Mouse (Mus musculus): ENCODE data around the gene Otub1. TPM values are rescaled to one million over a fixed set of nuclear protein-coding genes. Genes with fewer than 3 reads are reported as not detected.

The Otub1 gene
- polyA plus RNA-seq, 1 experiment from 2014 or later, result 221 TPM

DNA sequence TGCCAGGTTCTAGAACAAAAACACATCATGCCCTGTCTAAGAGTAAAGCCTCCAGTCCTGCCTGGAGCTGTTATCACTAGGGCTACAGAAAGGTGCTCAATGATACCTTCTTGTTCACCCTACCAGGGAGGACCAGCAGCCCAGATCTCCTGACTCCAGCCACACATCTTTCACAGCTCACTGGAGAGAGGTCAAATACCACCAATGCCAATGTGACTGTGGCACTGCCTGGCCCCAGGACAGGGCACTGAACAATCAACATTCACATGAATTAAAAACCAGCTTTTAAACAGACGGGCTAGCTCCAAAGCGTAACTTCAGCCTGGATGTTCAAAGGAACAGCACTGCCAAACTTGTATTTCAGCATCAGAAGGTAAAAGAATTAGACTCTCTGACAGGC, 29.9 kb upstream of the Otub1 start:
- TF ChIP-seq CTCF (IDR thresholded peaks at IDR 0.05; ENCODE audit: low read depth), result no peak
- Histone ChIP-seq H3K9me3 (ENCODE audit: low read depth, low read length) (no peaks in the 10 kb centered on the region), H3K4me1 (ENCODE audit: insufficient read depth) (peaks cover 5% of the 10 kb centered on the region), H3K4me2 (no peak overlapping the region), H3K9ac (no peak overlapping the region), H3K27ac (ENCODE audit: low read depth) (no peak overlapping the region), H3K27me3 (ENCODE audit: insufficient read depth, low read length) (no peaks in the 10 kb centered on the region), H3K36me3 (ENCODE audit: insufficient read depth) (peaks cover 48% of the 10 kb centered on the region), H3K4me3 (ENCODE audit: low read depth, low read length) (no peak overlapping the region)
- ATAC-seq (ENCODE audit: insufficient read depth) (no peak), DNase-seq (no peak)
- 94% methylated on average over 2 of the region's 2 CpGs for WGBS

DNA sequence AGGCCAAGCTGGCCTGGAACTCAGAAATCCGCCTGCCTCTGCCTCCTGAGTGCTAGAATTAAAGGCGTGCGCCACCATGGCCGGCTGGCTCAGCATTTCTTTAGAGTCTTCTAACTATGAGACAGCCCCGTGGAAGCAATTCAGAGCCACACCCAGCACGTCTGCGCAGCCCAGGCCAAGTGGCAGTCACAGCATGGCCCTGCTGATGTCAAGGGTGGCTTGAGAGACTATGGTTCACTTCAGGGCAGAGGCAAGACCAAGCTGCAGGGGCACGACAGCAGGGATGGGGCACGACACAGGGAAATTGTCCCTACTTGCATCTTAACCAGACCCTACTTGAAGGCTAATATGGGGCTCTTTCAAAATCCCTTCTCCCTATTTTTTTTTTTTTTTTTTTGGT, 29.3 kb upstream of the Otub1 start:
- H3K4me1 ChIP-seq (ENCODE audit: insufficient read depth), result peaks cover 5% of the 10 kb centered on the region
- TF ChIP-seq CTCF (IDR thresholded peaks at IDR 0.05; ENCODE audit: low read depth), result no peak
- no peak overlapping the region for H3K27ac ChIP-seq (ENCODE audit: low read depth)
- H3K4me3 ChIP-seq (ENCODE audit: low read depth, low read length), result no peak overlapping the region
- ATAC-seq (ENCODE audit: insufficient read depth) (no peak), DNase-seq (no peak)
- H3K9ac ChIP-seq, result no peak overlapping the region
- no peaks in the 10 kb centered on the region for H3K27me3 ChIP-seq (ENCODE audit: insufficient read depth, low read length)
- 92% methylated on average over 9 of the region's 9 CpGs for WGBS
- no peak overlapping the region for H3K4me2 ChIP-seq
- no peaks in the 10 kb centered on the region for H3K9me3 ChIP-seq (ENCODE audit: low read depth, low read length)
- H3K36me3 ChIP-seq (ENCODE audit: insufficient read depth), result peaks cover 53% of the 10 kb centered on the region

DNA sequence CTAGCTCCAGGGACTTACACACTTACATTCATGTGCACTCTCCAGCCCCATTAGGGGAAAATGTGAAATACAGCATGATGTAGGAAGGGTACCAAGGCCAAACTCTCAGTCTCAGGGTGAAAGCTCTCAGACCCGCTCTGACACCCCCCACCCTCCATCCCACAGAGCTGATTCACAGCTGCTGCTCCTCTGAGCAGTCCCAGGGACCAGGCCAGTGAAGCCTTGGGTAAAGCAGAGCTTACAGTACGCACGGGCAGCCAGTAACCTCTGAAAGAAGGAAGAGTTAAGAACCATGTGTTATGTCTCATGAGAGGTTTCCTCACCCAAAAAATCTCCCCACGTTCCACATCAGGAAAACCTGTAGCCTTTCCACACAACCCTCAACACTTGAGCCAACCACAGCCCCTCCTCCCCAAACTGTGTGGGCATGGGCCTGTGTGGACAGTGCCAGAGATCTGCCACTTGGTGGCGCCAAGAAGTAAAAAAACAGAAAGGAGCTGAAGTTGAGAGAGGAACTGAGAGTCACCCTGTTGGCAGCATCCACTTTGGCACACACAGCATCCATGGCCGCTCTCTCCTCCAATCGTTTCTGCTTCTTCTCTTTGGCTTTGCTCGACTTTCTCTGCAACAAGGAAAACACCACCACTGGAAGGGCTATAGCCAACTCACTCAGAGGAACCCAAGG, 28.6 kb upstream of the Otub1 start:
- no peaks in the 10 kb centered on the region for H3K9me3 ChIP-seq (ENCODE audit: low read depth, low read length)
- no peak overlapping the region for H3K27ac ChIP-seq (ENCODE audit: low read depth)
- H3K9ac ChIP-seq, result no peak overlapping the region
- ATAC-seq (ENCODE audit: insufficient read depth) (peak; percentile 86), DNase-seq (peak; percentile 87)
- WGBS, result 58% methylated on average over 8 of the region's 8 CpGs
- no peaks in the 10 kb centered on the region for H3K27me3 ChIP-seq (ENCODE audit: insufficient read depth, low read length)
- no peak overlapping the region for H3K4me2 ChIP-seq
- peaks cover 61% of the 10 kb centered on the region for H3K36me3 ChIP-seq (ENCODE audit: insufficient read depth)
- H3K4me1 ChIP-seq (ENCODE audit: insufficient read depth), result no peaks in the 10 kb centered on the region; the same call in 1 of the 2 replicates
- peak; percentile 89 for TF ChIP-seq CTCF (IDR thresholded peaks at IDR 0.05; ENCODE audit: low read depth)
- no peak overlapping the region for H3K4me3 ChIP-seq (ENCODE audit: low read depth, low read length)

DNA sequence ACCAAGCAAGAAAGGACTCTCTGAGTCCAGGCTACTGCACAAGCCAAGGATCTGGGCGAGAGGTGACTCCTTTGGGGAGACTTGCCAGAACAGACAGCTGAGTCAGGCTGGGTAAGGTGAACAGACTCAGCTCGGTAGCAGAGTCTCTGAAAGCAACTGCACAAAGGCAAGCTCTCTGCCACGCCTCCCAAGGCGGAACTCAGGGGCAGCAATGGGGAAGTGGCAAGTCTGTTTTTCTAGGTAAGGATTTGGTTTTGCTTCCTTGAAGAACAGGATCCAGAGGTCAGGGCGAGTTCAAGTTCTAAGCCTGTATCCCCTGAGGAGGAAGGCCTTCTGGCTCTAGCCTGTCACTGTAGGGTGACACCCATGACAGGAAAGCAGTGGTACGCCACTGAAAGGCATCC, 20.4 kb upstream of the Otub1 start:
- Histone ChIP-seq H3K4me1 (ENCODE audit: insufficient read depth) (no peaks in the 10 kb centered on the region), H3K4me2 (no peak overlapping the region), H3K9ac (peak overlapping the region; percentile 5; the same call in 1 of the 2 replicates), H3K27ac (ENCODE audit: low read depth) (no peak overlapping the region), H3K4me3 (ENCODE audit: low read depth, low read length) (no peak overlapping the region), H3K27me3 (ENCODE audit: insufficient read depth, low read length) (no peaks in the 10 kb centered on the region), H3K36me3 (ENCODE audit: insufficient read depth) (peaks cover 58% of the 10 kb centered on the region), H3K9me3 (ENCODE audit: low read depth, low read length) (no peaks in the 10 kb centered on the region)
- DNase-seq, result no peak
- ATAC-seq (ENCODE audit: insufficient read depth), result no peak
- 78% methylated on average over 6 of the region's 6 CpGs for WGBS
- TF ChIP-seq CTCF (IDR thresholded peaks at IDR 0.05; ENCODE audit: low read depth), result no peak

DNA sequence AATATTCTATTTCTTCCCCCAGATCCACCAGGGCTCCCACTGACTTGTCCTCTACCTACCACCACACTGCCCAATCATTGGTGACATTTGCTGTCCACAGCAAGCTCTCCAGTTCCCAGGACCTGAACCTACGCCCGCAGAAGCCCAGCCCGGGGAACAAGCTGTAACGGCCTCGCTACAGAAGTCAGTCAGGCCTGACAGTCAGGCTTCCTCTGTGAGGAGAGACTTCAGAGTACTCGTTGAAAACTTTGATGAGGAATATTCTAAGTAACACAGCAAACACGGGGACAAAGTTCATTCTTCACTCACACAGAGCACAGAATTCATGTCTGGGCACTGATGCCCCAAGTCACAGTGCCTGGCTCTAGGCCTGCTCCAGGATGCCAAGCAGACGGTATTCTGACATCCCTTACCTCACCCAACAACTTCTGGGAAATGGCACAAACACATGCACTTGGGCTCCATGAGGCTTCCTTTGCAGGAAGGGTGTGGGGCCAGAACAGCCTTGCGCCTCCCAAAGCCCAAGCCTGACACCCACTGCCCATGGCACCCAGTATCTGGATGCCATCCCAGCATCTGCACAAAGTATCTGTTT, 19.1 kb upstream of the Otub1 start:
- no peak for DNase-seq
- H3K36me3 ChIP-seq (ENCODE audit: insufficient read depth), result peaks cover 44% of the 10 kb centered on the region
- H3K9me3 ChIP-seq (ENCODE audit: low read depth, low read length), result no peaks in the 10 kb centered on the region
- TF ChIP-seq CTCF (IDR thresholded peaks at IDR 0.05; ENCODE audit: low read depth), result no peak
- H3K27ac ChIP-seq (ENCODE audit: low read depth), result no peak overlapping the region
- no peak overlapping the region for H3K9ac ChIP-seq
- H3K4me2 ChIP-seq, result no peak overlapping the region
- H3K4me1 ChIP-seq (ENCODE audit: insufficient read depth), result no peaks in the 10 kb centered on the region
- no peak overlapping the region for H3K4me3 ChIP-seq (ENCODE audit: low read depth, low read length)
- 85% methylated on average over 9 of the region's 9 CpGs for WGBS
- no peaks in the 10 kb centered on the region for H3K27me3 ChIP-seq (ENCODE audit: insufficient read depth, low read length)
- no peak for ATAC-seq (ENCODE audit: insufficient read depth)

DNA sequence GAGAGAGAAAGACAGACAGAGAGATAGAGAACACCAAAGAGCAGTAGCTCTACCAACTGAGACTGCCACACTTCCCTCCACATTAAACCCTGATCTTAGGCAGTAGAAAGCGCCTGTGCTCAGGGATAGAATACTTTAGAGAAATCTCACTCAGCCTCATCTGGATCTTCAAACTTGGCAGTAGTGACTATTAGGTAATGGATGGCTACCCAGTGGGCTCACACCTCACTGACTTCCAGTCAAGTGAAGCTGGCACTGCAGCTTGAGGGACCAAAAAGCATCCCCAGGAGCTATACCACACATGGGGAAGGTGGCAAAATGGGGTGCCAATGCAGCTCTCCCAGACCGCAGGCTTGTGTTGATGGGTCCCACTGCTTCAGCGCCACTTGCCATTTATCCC, 18.1 kb upstream of the Otub1 start:
- no peak for TF ChIP-seq CTCF (IDR thresholded peaks at IDR 0.05; ENCODE audit: low read depth)
- H3K36me3 ChIP-seq (ENCODE audit: insufficient read depth), result peaks cover 35% of the 10 kb centered on the region
- no peak overlapping the region for H3K4me3 ChIP-seq (ENCODE audit: low read depth, low read length)
- no peaks in the 10 kb centered on the region for H3K27me3 ChIP-seq (ENCODE audit: insufficient read depth, low read length)
- no peaks in the 10 kb centered on the region for H3K4me1 ChIP-seq (ENCODE audit: insufficient read depth)
- H3K9ac ChIP-seq, result no peak overlapping the region
- no peaks in the 10 kb centered on the region for H3K9me3 ChIP-seq (ENCODE audit: low read depth, low read length)
- ATAC-seq (ENCODE audit: insufficient read depth) (no peak), DNase-seq (no peak)
- 86% methylated on average over 3 of the region's 3 CpGs for WGBS
- no peak overlapping the region for H3K27ac ChIP-seq (ENCODE audit: low read depth)
- no peak overlapping the region for H3K4me2 ChIP-seq

DNA sequence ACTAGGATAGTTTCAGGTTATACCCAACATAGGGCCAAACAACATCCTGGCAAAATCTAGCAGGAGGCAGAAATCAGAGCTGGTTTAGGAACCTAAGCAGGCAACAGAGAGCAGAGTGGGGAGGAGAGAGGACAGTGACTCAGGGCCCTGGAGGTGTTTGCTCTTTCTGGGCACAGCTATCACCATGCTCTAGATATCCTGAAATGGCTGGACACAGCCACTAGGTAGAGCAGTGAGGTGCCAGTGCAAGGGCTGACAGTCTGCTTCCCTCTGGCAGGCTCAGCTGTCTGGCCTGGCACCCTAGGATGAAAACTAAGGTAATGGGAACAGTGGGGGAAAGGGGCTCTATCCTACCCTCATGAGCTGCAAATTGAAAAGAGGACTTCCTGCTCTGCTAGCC, 17.4 kb upstream of the Otub1 start:
- H3K4me2 ChIP-seq, result no peak overlapping the region
- no peak for DNase-seq
- H3K27me3 ChIP-seq (ENCODE audit: insufficient read depth, low read length), result no peaks in the 10 kb centered on the region
- H3K27ac ChIP-seq (ENCODE audit: low read depth), result no peak overlapping the region
- no peaks in the 10 kb centered on the region for H3K9me3 ChIP-seq (ENCODE audit: low read depth, low read length)
- TF ChIP-seq CTCF (IDR thresholded peaks at IDR 0.05; ENCODE audit: low read depth), result 0 out of 2 replicates have a peak, but pooled peaks have one; percentile 10
- H3K4me3 ChIP-seq (ENCODE audit: low read depth, low read length), result no peak overlapping the region
- H3K36me3 ChIP-seq (ENCODE audit: insufficient read depth), result peaks cover 31% of the 10 kb centered on the region
- H3K9ac ChIP-seq, result no peak overlapping the region
- no peaks in the 10 kb centered on the region for H3K4me1 ChIP-seq (ENCODE audit: insufficient read depth)
- no peak for ATAC-seq (ENCODE audit: insufficient read depth)

Measured in lung, embryonic 14.5 days (tissue).